Mouse (Mus musculus) right cerebral cortex, adult 2 months (tissue): ENCODE data around the gene Adat3.
A peak's percentile ranks its signal among the peaks of the same experiment; 100 is the strongest.
"Not testable (repeated sequence)": the region's sequence is repeated elsewhere in the genome, so short reads cannot be mapped to it uniquely, and the experiment has no call there.

Experiments
- DNase-seq, 2 experiments: peaks; one replicate each; pipeline ENCODE4 v3.0.0; 2021 to 2022; ENCODE audit warnings: low spot score in 2 of 2

Gene Adat3

DNA sequence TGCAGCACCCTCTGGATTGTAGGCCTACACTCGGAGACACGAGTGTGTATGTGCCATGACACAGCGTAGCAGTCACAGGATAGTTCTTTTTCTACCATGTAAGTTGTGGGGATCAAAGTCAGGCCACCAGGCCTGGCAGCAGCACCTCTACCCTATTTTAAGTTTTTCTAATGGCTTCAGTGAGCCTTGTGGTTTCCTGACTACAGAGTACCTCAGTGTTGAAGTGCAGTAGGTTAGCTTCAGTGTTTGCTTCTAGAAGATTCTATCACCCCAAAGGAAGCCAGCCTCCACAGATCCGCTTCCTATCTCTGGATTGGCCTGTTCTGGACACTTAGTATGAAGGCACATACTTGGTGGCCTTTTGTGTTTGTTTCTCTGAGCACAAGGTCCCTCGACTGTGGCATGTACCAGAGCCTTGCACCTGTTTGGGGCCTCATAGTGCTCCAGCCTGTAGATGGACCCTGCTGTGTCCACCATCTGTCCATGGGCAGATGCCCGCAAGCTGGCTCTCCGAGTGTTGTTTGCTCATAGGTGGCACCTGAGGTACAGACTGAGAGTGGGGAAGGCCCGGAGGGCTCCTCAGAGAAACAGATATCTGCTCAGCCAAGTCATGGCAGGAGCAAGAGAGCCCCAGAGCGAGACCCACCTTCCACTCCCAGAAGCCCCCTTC lies 7.6 kb downstream of the Adat3 start:
- no peak for DNase-seq

DNA sequence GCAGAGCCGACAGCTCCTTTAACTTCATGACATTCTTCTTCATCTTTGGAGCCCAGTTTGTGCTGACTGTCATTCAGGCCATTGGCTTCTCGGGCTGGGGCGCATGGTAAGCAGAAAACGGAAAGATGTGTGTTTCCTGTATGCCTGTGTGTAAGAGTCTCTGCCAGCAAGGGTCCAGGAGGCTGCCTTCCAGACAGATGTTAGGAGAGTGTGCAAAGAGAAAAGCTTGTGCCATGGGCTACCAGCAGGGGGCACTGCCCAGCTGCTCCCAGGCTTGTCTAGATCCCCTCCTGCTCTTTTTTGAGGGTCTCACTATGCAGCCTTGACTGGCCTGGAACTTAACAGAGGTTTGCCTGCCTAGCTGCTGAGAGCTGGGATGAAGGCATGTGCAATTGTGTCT lies 8.3 kb downstream of the Adat3 start:
- peak; percentile 32 to 39 for DNase-seq

- DNase-seq: no peak
Observed at GRCm38 (mm10) chr10:80611905-80612304, 9.2 kb downstream of the Adat3 start.

DNA sequence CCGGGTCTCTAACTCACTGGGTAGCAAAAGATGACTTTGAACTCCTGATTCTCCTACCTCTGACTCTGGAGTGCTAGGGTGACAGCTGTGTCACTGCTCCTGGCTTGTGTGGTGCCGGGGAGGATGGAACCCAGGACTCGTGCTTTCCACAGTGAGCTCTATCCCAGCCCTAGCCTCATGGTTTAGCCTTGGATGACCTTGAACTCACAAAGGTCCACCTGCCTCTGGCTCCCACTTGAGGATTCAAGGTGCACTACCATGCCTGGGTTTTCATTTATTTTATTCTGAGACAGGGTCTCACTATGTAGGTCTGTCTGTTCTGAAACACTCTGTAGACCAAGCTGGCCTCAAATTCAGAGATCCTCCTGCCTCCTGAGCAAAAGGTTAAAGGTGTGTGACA lies 11.1 kb downstream of the Adat3 start:
- DNase-seq: no peak

- no peak for DNase-seq
Observed at GRCm38 (mm10) chr10:80614351-80614750, 11.7 kb downstream of the Adat3 start.

DNA sequence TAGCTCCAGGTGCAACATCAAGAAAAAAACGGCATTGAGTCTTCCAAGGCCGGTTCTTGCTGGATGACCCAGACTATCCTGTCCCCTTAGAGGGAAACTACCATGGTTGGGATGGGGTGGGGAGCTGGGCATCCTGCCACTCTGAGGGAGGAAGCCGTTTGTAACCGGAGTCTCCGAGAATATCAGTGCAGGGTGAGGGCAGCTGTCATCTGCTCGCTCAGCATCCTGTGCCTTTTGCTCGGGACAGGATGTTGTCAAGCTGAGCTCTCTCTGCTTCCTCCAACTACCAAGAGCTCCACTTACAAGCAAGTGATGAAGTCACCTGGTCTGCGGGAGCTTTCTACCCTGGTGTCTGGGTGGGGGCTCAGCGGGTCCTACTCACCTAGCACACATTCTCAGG lies 15.5 kb downstream of the Adat3 start:
- DNase-seq: no peak

GRCm38 (mm10) chr10:80619465-80620244 lies 17.0 kb downstream of the Adat3 start:
- no peak for DNase-seq

DNA sequence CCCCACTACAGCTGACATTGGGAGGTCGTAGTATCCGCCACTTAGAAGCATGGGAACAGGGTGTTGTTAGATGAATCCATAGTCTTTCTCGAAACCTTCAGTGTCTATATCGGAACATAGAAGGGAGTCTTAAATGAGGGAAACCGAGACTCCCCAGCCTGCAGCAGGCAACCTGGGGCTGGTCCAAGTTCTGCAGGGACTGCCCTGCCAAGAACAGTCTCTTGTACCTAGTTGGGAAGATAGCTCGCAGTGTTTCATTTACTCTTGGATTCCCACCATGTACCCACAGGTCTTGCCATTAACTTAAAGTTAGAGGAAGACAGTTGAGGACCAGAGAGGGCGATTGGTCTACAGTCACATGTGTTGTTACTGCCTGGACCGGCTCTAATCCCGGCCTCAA lies 17.7 kb downstream of the Adat3 start:
- DNase-seq: no peak

DNA sequence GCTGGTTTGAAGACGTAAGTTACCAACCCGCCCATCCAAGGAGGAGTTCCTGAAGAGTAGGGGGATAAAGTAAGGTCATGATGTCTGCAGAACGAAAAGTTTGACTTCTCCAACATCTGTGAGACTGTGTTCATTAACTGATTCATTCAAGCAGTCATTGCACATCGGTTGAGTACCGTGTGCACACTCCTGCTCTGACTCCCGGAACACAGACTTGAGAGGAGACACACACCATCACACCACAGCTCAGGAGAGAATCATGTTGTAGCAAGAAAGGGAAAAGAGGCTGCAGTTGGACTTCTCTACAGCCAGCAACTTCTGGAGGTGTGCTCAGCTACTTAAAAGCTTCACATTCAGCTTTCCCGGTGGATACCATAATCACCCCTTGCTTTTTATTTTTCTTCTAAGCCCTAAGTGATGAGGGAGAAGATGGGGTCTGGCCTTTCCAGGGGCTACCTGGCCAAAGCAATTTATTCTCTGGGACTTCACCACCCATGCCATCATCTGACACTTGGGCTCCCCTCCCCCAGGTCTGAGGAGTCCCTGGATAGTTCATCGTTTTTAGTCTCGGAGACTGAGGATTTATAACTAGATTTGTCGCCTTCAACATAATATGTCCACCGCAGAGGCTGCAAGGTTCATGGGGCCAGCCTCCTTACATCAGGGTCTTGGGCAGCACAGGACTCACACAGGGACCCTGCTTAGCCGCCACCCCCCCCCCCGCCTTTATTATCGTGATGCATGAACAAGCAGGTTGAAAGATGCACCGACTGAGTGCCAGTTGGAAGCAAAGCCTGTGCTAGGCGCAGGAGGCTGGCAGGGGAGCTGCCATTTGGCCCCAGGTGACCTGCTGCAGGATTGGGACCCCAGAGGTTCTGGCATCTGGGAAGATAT lies 18.4 kb downstream of the Adat3 start:
- DNase-seq: no peak

DNA sequence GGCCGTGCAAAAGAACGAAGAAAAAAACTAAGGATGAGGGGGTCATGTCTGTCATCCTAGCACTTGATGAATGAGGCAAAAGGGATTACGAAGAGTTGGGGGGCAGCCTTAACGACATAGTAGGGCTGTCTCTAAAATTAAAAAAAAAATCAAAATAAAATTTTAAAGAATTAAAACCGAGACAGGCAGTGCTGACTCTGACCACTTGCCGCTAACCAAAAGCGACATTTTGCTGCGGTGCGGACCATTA lies 18.9 kb downstream of the Adat3 start:
- no peak for DNase-seq

DNA sequence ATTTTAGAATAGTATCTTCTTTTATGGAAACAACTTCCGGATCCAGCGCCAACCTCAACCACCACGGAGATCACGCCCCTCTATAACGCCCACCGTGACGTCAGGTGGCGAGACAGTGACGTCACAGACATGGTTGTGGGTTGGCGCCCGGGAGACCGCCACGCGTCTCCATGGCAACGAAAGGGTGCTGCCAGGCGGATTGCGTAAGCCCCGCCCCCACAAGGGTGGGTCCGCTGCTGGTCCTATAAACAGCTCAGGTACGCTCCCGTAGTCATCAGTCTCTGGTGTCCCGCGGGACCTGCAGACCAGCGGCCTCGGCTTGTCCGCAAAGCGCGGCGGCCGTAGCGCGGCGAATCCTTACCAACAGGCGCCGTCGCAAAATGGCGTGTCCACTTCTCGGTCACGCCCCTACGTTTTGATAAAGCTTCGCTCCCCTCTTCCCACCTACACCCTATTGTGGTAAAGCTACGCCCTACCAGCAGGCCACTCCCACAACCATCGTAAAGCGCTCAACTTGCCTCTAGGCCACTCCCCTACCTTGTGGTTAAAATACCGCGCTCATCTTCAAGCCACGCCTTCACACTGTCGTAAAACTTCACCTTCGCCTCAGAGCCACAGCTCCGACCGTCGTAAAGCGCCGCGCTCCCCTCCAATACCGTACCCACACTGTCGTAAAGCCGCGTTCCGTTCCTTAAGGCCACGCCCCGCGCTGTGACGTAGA lies 19.4 kb downstream of the Adat3 start:
- peak; percentile 99 to 100 for DNase-seq

- DNase-seq: no peak
Observed at GRCm38 (mm10) chr10:80622661-80623456, 20.2 kb downstream of the Adat3 start, which contains the start of gene Csnk1g2. TSS of gene Csnk1g2 (plus strand) at chr10:80622838.

DNA sequence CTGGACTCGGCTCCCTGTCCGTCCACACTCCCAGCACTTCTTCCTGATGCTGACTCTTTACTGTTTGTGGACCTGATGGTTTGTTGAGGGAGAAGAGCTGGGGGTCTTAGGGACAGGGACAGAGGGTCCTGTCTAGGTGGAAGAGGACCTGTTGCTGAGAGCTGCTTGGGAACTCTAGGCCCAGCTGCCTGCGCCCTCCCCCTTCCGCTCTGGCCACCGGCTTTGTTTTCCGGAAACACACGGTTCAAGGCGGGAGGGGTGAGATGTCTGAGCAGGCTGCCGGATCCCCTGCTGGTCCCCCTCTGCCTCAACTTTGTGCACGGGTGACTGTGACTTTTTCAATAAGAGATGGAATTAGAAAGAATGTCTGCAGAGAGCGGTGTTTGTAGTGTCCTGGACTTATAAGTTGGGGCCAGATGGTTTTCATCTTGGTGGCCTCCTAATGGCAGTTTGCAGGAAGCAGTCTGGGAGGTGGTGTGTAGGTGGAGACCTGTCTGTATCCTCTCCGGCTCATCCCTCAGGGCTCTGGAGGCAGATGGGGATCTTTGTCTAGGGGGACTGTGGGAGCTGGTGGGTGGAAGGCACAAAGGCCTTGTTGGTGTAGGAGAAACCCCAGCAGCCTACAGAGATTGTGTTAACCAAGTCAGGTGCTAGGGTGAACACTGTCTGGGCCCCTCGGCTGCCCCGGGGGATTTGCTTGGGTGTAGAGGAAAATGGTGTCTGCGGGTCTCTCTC lies 20.9 kb downstream of the Adat3 start:
- peak; percentile 46 to 51 for DNase-seq

DNA sequence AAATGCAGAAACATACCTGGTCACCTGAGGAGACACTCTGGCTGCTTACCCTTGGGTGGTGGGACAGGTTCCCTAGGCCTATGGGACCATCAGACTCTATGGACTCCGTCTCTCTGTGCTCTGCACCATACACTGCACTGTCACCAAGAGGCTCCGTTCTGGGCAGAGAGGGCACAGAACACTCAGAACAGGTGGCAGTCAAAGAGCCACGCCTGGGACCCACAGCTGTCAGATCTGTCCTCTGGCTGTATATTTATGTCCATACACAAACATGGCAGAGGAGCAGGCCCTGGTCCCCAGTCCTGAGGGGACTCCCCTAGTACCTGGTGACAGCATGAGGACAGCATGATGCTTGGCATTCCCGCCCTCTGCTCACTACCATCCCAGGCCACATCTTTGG lies 23.1 kb downstream of the Adat3 start:
- DNase-seq: no peak

GRCm38 (mm10) chr10:80627685-80628084 lies 25.0 kb downstream of the Adat3 start:
- no peak for DNase-seq

DNA sequence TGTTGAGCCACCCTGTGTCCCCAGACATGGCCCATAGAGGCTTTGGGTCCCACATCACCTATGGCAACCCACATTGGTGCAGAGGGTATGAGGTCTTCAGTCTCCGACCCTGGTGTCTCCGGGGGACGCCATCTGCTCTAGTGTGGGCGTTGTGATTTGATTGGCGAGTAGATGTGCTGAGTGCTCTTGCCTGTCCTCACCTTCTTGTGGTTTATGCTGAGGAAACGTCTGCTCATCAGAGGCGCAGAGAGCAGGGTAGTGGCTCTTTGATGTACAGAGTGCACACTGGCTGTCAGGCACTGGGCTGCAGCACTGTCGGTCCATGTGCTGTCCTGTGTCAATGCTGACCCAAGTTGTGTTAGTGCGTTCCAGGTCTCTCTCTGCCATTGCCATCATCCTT lies 26.2 kb downstream of the Adat3 start:
- DNase-seq: no peak

DNA sequence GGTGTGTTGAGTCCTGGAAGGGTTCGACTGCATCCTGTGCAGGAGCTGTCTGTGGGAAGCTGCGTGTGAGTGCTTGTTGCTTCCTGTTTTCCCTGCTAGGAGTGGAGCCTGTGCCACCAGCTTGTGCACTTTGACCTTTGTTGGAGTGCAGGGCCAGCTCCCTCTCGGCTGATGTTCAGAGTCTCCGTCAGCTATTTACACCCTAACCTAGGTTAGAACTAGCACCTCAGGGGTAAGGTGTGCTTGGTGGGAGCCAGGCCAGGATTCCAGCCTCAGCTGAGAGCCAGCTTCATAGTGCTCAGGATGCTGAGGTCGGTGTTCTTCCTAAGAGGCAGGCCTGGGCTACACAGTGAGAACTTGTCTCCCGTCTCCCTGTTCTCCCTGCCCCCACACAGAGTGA lies 32.7 kb downstream of the Adat3 start:
- no peak for DNase-seq

DNA sequence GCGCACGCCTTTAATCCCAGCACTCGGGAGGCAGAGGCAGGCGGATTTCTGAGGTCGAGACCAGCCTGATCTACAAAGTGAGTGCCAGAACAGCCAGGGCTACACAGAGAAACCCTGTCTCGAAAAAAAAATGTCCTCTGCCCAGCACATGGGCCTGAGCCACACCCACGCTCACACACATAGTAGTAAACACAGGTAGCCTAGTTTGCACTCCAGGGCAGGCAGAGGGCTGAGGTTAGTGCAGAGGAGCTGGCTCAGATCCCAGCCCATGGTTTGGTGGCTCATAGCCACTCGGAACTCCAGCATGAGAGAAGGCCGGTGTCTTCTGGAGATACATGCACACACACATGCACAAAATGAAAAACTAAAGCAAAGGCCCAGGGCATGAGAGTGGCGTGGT lies 44.3 kb downstream of the Adat3 start:
- DNase-seq: no peak

DNA sequence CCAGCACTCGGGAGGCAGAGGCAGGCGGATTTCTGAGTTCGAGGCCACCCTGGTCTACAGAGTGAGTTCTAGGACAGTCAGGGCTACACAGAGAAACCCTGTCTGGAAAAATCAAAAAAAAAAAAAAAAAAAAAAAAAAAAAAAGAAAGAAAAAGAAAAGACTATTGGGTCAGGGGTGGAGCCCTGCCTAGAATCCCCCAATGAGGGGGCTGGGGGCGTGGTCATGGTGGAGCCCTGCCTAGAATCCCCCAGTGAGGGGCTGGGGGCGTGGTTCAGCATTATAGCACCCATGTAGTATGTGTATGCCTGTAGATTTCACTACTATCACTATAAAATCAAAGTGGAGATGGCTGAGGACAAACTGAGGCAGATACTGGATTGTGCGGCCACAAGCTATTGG lies 47.2 kb downstream of the Adat3 start:
- not testable (repeated sequence) for DNase-seq

DNA sequence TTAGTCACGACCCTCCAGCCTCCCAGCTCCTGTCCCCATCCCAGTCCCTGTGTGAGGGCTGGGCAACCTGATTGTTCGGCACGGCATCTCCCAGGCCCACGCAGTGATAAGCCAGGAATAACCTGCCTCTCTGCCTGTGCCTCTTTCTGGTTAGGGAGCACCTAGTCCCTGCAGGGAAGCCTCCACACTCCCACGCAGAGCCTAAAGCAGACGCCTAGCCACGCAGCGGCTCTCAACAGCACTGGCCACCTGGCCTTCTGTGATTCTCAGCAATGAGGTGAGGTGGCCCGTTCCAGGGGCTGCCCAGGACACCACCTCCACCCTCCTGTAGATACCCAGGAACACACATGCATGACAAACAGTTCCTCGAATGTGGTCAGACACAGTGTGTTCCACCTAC lies 47.7 kb downstream of the Adat3 start:
- DNase-seq: peak; percentile 51 to 56
